ENCODE assay signal across 21 mouse cellular contexts in the genomic region with DNA sequence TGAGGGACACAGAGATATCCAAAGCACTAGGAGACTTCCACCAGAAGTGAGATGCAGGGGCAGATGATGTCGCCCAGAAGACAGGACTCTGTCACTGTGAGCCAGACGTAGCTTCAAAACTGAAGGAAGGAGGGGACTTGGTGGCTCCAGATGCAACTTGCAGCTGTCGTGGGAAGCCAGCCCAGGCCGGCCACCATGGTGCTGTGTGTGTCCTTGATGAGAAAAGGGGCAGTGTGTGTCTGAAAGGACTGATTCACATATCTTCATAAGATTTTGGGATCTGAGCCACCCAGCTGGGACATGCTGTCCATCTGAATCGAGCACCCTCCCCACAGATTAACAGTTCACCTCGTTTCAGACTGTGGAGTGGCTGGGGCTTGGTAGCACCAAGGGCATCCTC.
DNase-seq lines count a peak whose midpoint lies in the region; ATAC-seq lines count a peak whose summit lies in the region.
"Had no signal": no experiment of that assay in that cellular context is flagged by ENCODE, and none has a peak within 500 bp of the region (broad histone marks: within the 10 kb centered on the region; RNA-seq: fewer than 3 reads in every experiment).

No protein-coding gene starts in this region.

- no peak for ATAC-seq in megakaryocyte-erythroid progenitor cell, adult 5-6 weeks (replicated peaks; ENCODE audit: low FRiP score, low TSS enrichment, poor library complexity, severe bottlenecking)
- ATAC-seq: activated CD4-positive, CD25-positive, alpha-beta regulatory T cell, adult 4 months; forebrain, embryonic 16.5 days had no signal

- DNase-seq in cerebellum, adult 11-12 months, result peak; percentile 9
- no peak for DNase-seq in cerebellum, postnatal 14 days
- peak; percentile 71 for DNase-seq in layer of hippocampus, adult 11-12 months (ENCODE audit: low spot score)
- no peak for DNase-seq in layer of hippocampus, postnatal 25 days (ENCODE audit: extremely low spot score in 1 of 2, low spot score in 1 of 2)
- DNase-seq in right cerebral cortex, adult 18-20 months, result peak; percentile 32
- no peak for DNase-seq in right cerebral cortex, postnatal 25 days
- no peak for DNase-seq in lung, postnatal 14 days
- DNase-seq: adrenal gland, adult 2 months; adrenal gland, postnatal 36 days; cerebellum, adult 8-10 months; gastrocnemius, postnatal 25 days; heart, postnatal 36 days; kidney, adult 11 months; kidney, postnatal 25 days; lung, postnatal 36 days; right cerebral cortex, postnatal 4 days; thymus, adult 2 months; thymus, postnatal 36 days had no signal

Comparison
In these comparisons a context has a peak if more than half of its experiments do, and no peak if none do; other contexts are left out.
1. DNase-seq: peak in cerebellum, adult 11-12 months (single experiment), layer of hippocampus, adult 11-12 months (single experiment) and right cerebral cortex, adult 18-20 months (single experiment); none in cerebellum, postnatal 14 days (0 of 2), layer of hippocampus, postnatal 25 days (0 of 2), right cerebral cortex, postnatal 25 days (single experiment) and lung, postnatal 14 days (single experiment).